Mouse (Mus musculus): ENCODE data around the gene Chchd1. TPM values are rescaled to one million over a fixed set of nuclear protein-coding genes. Genes with fewer than 3 reads are reported as not detected.

Gene Chchd1
- total and polyA plus RNA-seq, 3 experiments = 157 to 402 (median 184) TPM

- H3K4me3 ChIP-seq (replicated peaks in 1 of 3; ENCODE audit: low read depth in 2 of 3, low read length in 2 of 3, poor library complexity in 1 of 3) = no peak overlapping the region
- no peak for TF ChIP-seq USF1 (IDR thresholded peaks at IDR 0.05; ENCODE audit: low read depth, low read length)
- TF ChIP-seq PAX5 (IDR thresholded peaks at IDR 0.05; ENCODE audit: low read length) = no peak
- no peak for TF ChIP-seq NRF1 (IDR thresholded peaks at IDR 0.05; ENCODE audit: low read depth, low read length)
- no peak for TF ChIP-seq ZKSCAN1 (IDR thresholded peaks at IDR 0.05; ENCODE audit: borderline replicate concordance, low read depth, low read length)
- no peak for TF ChIP-seq E2F4 (IDR thresholded peaks at IDR 0.05; ENCODE audit: insufficient replicate concordance, low read depth, low read length)
- TF ChIP-seq CTCF (conservative IDR thresholded peaks at IDR 0.05 in 1 of 2, IDR thresholded peaks at IDR 0.05 in 1 of 2; ENCODE audit: low read depth in 2 of 2, low read length in 2 of 2) = no peak
- no peak for TF ChIP-seq IRF4 (IDR thresholded peaks at IDR 0.05; ENCODE audit: low read depth, low read length)
- no peak for TF ChIP-seq MAFK (IDR thresholded peaks at IDR 0.05; ENCODE audit: insufficient replicate concordance, low read length)
- no peak for TF ChIP-seq HCFC1 (IDR thresholded peaks at IDR 0.05; ENCODE audit: low read depth, low read length)
- TF ChIP-seq ZNF384 (IDR thresholded peaks at IDR 0.05; ENCODE audit: low read depth, low read length) = no peak
- no peak for TF ChIP-seq KAT2A (IDR thresholded peaks at IDR 0.05; ENCODE audit: insufficient replicate concordance, low read length)
- no peak for TF ChIP-seq ZMIZ1 (IDR thresholded peaks at IDR 0.05; ENCODE audit: low read depth, low read length)
- TF ChIP-seq ZC3H11A (IDR thresholded peaks at IDR 0.05; ENCODE audit: low read depth, low read length) = no peak
- TF ChIP-seq MAZ (IDR thresholded peaks at IDR 0.05; ENCODE audit: low read depth, low read length) = no peak
- no peak for TF ChIP-seq RAD21 (IDR thresholded peaks at IDR 0.05; ENCODE audit: low read depth, low read length)
- no peak overlapping the region for H3K27ac ChIP-seq (ENCODE audit: insufficient read depth, low read depth)
- in situ Hi-C loops (cut with MboI; ENCODE audit: low pct_ligation_motif_present, low pct_unique_long_range_greater_than_20kb, low sequenced_read_pairs) (no loop called here), dilution Hi-C loops (cut with MboI; ENCODE audit: extremely low pct_ligation_motif_present, extremely low pct_unique_long_range_greater_than_20kb, low sequenced_read_pairs) (no loop called here)
- no peaks in the 10 kb centered on the region for H3K9me3 ChIP-seq (replicated peaks; ENCODE audit: low read length)
- H3K4me1 ChIP-seq (ENCODE audit: control insufficient read depth in 1 of 2, insufficient read depth in 2 of 2) = no peaks in the 10 kb centered on the region
- no peak overlapping the region for H3K4me2 ChIP-seq (ENCODE audit: insufficient read depth, low read depth, poor library complexity, severe bottlenecking)
- DNase-seq (ENCODE audit: extremely low read depth) = no peak
- H3K9ac ChIP-seq (ENCODE audit: insufficient read depth, low read depth) = no peak overlapping the region
- H3K36me3 ChIP-seq (replicated peaks in 1 of 2; ENCODE audit: control insufficient read depth in 1 of 2, insufficient read depth in 1 of 2, low read length in 1 of 2) = peaks cover 92 to 99% of the 10 kb centered on the region in 2 experiments
- no peaks in the 10 kb centered on the region for H3K79me2 ChIP-seq (replicated peaks; ENCODE audit: control insufficient read depth, extremely low read depth, insufficient read depth, poor library complexity, severe bottlenecking)
- no peaks in the 10 kb centered on the region for H3K27me3 ChIP-seq (replicated peaks)
Observed at GRCm38 (mm10) chr14:20718443-20718842, 15.6 kb downstream of the Chchd1 start.

GRCm38 (mm10) chr14:20719767-20720166, 17.0 kb downstream of the Chchd1 start:
- in situ Hi-C loops (cut with MboI; ENCODE audit: low pct_ligation_motif_present, low pct_unique_long_range_greater_than_20kb, low sequenced_read_pairs) = no loop called here

More at GRCm38 (mm10) chr14:20719767-20720166, 17.0 kb downstream of the Chchd1 start:
- Histone ChIP-seq H3K27me3 (replicated peaks) (no peaks in the 10 kb centered on the region), H3K4me3 (replicated peaks in 1 of 3; ENCODE audit: low read depth in 2 of 3, low read length in 2 of 3, poor library complexity in 1 of 3) (no peak overlapping the region), H3K9ac (ENCODE audit: insufficient read depth, low read depth) (no peak overlapping the region), H3K4me2 (ENCODE audit: insufficient read depth, low read depth, poor library complexity, severe bottlenecking) (no peak overlapping the region), H3K27ac (ENCODE audit: insufficient read depth, low read depth) (no peak overlapping the region), H3K79me2 (replicated peaks; ENCODE audit: control insufficient read depth, extremely low read depth, insufficient read depth, poor library complexity, severe bottlenecking) (no peaks in the 10 kb centered on the region), H3K4me1 (ENCODE audit: control insufficient read depth in 1 of 2, insufficient read depth in 2 of 2) (no peaks in the 10 kb centered on the region), H3K9me3 (replicated peaks; ENCODE audit: low read length) (no peaks in the 10 kb centered on the region), H3K36me3 (replicated peaks in 1 of 2; ENCODE audit: control insufficient read depth in 1 of 2, insufficient read depth in 1 of 2, low read length in 1 of 2) (peaks cover 89 to 99% of the 10 kb centered on the region in 2 experiments)
- no peak for DNase-seq (ENCODE audit: extremely low read depth)
- TF ChIP-seq ZC3H11A (IDR thresholded peaks at IDR 0.05; ENCODE audit: low read depth, low read length) = no peak
- TF ChIP-seq MAFK (IDR thresholded peaks at IDR 0.05; ENCODE audit: insufficient replicate concordance, low read length) = no peak
- no peak for TF ChIP-seq KAT2A (IDR thresholded peaks at IDR 0.05; ENCODE audit: insufficient replicate concordance, low read length)
- no peak for TF ChIP-seq ETS1 (conservative IDR thresholded peaks at IDR 0.05; ENCODE audit: low read depth, low read length)
- TF ChIP-seq SMC3 (IDR thresholded peaks at IDR 0.05; ENCODE audit: low read depth, low read length) = no peak
- TF ChIP-seq USF1 (IDR thresholded peaks at IDR 0.05; ENCODE audit: low read depth, low read length) = no peak
- no peak for TF ChIP-seq MYC (IDR thresholded peaks at IDR 0.05; ENCODE audit: low read depth, low read length)
- no peak for TF ChIP-seq POLR2AphosphoS2 (IDR thresholded peaks at IDR 0.05; ENCODE audit: low read depth, low read length)
- TF ChIP-seq ZKSCAN1 (IDR thresholded peaks at IDR 0.05; ENCODE audit: borderline replicate concordance, low read depth, low read length) = no peak
- no peak for TF ChIP-seq RCOR1 (conservative IDR thresholded peaks at IDR 0.05; ENCODE audit: low read depth, low read length)
- TF ChIP-seq ELF1 (IDR thresholded peaks at IDR 0.05; ENCODE audit: low read depth, low read length) = no peak
- no peak for TF ChIP-seq CTCF (conservative IDR thresholded peaks at IDR 0.05 in 1 of 2, IDR thresholded peaks at IDR 0.05 in 1 of 2; ENCODE audit: low read depth in 2 of 2, low read length in 2 of 2)
- no peak for TF ChIP-seq SIN3A (IDR thresholded peaks at IDR 0.05; ENCODE audit: low read length)
- no peak for TF ChIP-seq CHD2 (IDR thresholded peaks at IDR 0.05; ENCODE audit: low read length)
- no peak for TF ChIP-seq NRF1 (IDR thresholded peaks at IDR 0.05; ENCODE audit: low read depth, low read length)
- no peak for TF ChIP-seq E2F4 (IDR thresholded peaks at IDR 0.05; ENCODE audit: insufficient replicate concordance, low read depth, low read length)
- no peak for TF ChIP-seq ZNF384 (IDR thresholded peaks at IDR 0.05; ENCODE audit: low read depth, low read length)
- dilution Hi-C loops (cut with MboI; ENCODE audit: extremely low pct_ligation_motif_present, extremely low pct_unique_long_range_greater_than_20kb, low sequenced_read_pairs) = no loop called here
